Mouse (Mus musculus): Measurements from ENCODE around the gene Cfap61.

DNA sequence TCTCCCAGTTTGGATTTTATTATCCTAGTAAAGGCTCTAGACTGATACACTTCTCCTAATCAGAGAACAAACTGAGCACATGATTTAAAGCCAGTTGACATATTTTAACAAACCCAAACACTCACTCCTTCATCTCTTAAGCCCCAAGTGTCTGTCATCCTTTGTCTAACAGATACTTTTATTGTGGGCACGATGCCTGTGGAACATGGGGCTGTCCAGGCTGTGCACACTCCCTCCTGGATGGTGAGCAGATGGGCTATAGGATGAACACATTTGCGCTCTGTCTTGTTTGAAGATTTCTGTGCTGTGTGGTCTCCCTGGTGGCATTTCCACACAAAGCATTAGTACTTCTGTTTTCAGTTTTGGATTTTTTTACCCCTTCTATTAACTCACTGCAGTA is 293.9 kb downstream of the Cfap61 start:
- TF ChIP-seq CTCF (conservative IDR thresholded peaks at IDR 0.05; ENCODE audit: low read length) = no peak
- TF ChIP-seq NANOG (IDR thresholded peaks at IDR 0.05; ENCODE audit: borderline replicate concordance, low read length) = no peak
- no peak for TF ChIP-seq POU5F1 (IDR thresholded peaks at IDR 0.05; ENCODE audit: borderline replicate concordance, low read length)

Measured in E14TG2a.4 (cell line).